Mouse (Mus musculus) heart, embryonic 10.5 days (tissue): Measurements from ENCODE around the gene Eral1. TPM values are rescaled to one million over a fixed set of nuclear protein-coding genes. Genes with fewer than 3 reads are reported as not detected.

Experiments used
- DNase-seq: peaks from one replicate; pipeline ENCODE4 v3.0.0-alpha.2; 2017; ENCODE audit warnings: low spot score
- H3K27ac ChIP-seq: fragments of 300-500 bp; sonication (generic); 2 replicates; pipeline ENCODE4 v1.5.1; 2016; ENCODE audit warnings: mild to moderate bottlenecking
- H3K27me3 ChIP-seq: fragments of 300-500 bp; sonication (generic); 2 replicates; pipeline ENCODE4 v1.6.1; 2016; ENCODE audit warnings: mild to moderate bottlenecking; ENCODE audit not compliant: poor library complexity, insufficient read depth, severe bottlenecking
- H3K36me3 ChIP-seq: fragments of 300-500 bp; sonication (generic); 2 replicates; pipeline ENCODE4 v1.6.1; 2016; ENCODE audit warnings: mild to moderate bottlenecking, moderate library complexity
- H3K4me1 ChIP-seq: fragments of 300-500 bp; sonication (generic); 2 replicates; pipeline ENCODE4 v1.6.1; 2016; ENCODE audit warnings: mild to moderate bottlenecking
- H3K4me3 ChIP-seq: fragments of 300-500 bp; sonication (generic); 2 replicates; pipeline ENCODE4 v1.5.1; 2016; ENCODE audit warnings: mild to moderate bottlenecking, moderate library complexity
- H3K9me3 ChIP-seq: fragments of 300-500 bp; sonication (generic); 2 replicates; pipeline ENCODE4 v1.6.1; 2016; ENCODE audit warnings: mild to moderate bottlenecking, moderate library complexity
- WGBS: fragments of 180-500 bp; shearing (Covaris S2); methylation state at CpG from one replicate; pipeline ENCODE4 v1.1.7; 2016; 5-methylcytosine and 5-hydroxymethylcytosine counted together
- polyA plus RNA-seq: library from polyadenylated mRNA; unstranded; fragments of >200 nt; fragmentation: Nextera tagmentation; extraction: Ambion mirVana; gene quantifications from 2 replicates; pipeline ENCODE4 v1.2.1, GENCODE M21; 2016

Eral1 gene
- polyA plus RNA-seq, 1 experiment from 2014 or later, result 35.6 TPM

DNA sequence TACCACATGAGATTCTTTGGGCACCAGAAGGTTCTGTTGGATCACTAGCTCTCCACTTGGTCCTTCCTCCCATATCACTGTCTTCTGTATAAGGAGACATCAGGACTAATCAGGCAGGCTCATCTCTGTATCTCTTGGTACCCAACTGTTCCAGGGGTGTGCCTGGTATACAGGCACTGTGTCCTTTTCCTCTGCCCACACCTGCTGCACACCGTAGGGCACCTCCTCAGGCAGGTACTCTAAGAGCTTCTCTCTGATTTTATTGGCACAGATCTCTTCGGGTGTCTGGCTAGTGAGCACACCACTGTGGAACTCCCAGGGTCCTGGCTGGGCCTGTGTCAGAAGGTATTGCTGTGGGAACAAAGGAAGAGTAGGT lies 5.9 kb downstream of the Eral1 start:
- WGBS, result 88% methylated on average over 2 of the region's 2 CpGs
- Histone ChIP-seq H3K9me3 (no peaks in the 10 kb centered on the region), H3K36me3 (peaks cover 64% of the 10 kb centered on the region), H3K4me1 (peaks cover 26% of the 10 kb centered on the region), H3K27me3 (no peaks in the 10 kb centered on the region), H3K4me3 (peak overlapping the region; percentile 18; the same call in 1 of the 2 replicates), H3K27ac (peak overlapping the region; percentile 6; the same call in 1 of the 2 replicates)
- no peak for DNase-seq

DNA sequence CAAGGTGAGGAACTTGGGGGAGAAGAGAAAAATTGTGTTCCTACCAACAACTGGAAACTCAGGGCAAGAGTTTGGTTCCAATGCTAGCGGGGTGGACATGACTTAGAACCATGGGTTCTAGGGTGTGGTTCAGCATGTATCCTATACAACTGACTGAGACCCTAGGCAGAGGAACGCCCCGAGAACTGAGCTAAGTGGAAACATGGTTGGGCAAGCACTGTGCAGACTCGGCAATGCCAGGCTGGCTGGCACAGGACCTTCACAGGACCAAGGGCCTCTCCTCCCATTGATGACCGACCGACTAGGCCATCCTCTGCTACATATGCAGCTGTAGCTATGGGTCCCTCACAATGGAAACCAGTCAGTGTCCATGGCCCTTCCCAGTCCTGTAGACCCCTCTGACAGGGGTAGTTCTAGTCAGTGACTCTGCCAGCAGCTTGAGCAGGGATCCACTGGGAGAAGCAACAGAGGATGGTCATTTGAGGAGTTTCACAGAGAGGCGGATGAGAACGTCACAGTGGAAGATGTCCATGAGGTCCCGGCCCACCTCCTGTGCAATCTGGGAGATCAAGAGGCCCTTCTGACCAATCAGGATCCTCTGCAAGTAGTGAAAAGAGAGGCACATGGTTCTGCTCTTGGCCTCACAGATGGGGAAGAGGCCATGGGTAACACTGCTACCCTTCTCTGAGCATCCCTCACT lies 6.5 kb downstream of the Eral1 start:
- 81% methylated on average over 9 of the region's 9 CpGs for WGBS
- DNase-seq, result peak; percentile 89
- no peaks in the 10 kb centered on the region for H3K27me3 ChIP-seq
- peaks cover 64% of the 10 kb centered on the region for H3K36me3 ChIP-seq
- peak overlapping the region; percentile 18; the same call in 1 of the 2 replicates for H3K4me3 ChIP-seq
- H3K4me1 ChIP-seq, result peaks cover 27% of the 10 kb centered on the region
- 0 out of 2 replicates have a peak overlapping the region, but pooled peaks have one; percentile 6 for H3K27ac ChIP-seq
- no peaks in the 10 kb centered on the region for H3K9me3 ChIP-seq

DNA sequence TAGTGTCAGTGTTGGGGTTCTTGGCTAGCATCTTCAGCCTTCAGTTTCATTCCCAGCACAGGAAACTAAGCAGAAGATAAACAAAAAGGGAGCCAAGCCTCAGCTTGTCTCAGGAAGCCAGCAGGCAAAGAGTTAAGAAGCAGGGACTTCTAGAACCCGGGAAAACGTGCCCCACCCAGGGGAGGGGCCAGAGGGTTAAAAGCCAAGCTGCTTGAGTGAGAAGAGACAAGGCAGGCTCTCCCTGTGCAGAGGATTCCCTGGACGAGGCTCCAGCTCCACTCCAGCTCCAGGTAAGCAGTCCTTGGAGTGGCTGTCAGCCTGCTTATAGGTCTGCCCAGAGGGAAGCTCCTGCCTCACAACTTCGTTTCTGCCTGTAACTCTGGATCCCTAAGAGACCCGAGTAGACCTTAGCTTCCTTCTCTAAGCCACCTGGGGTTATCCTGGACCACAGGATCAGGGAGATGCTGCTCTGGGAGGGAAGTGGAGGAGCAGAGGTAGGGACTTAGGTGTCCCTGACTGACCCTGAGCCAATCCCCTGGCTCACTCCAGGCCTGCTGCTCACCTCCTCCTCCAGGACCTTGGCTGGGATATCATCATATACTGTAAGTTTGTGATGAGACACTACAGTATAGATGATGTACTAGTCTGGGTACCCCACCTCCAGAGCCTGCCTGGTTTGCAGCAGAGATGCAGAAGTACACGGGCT lies 7.6 kb downstream of the Eral1 start:
- peak overlapping the region; percentile 73 for H3K27ac ChIP-seq
- H3K36me3 ChIP-seq, result peaks cover 56% of the 10 kb centered on the region
- peak; percentile 90 for DNase-seq
- WGBS, result 24% methylated on average over 6 of the region's 6 CpGs
- H3K4me1 ChIP-seq, result peaks cover 27% of the 10 kb centered on the region
- H3K4me3 ChIP-seq, result peak overlapping the region; percentile 41
- no peaks in the 10 kb centered on the region for H3K27me3 ChIP-seq
- no peaks in the 10 kb centered on the region for H3K9me3 ChIP-seq

DNA sequence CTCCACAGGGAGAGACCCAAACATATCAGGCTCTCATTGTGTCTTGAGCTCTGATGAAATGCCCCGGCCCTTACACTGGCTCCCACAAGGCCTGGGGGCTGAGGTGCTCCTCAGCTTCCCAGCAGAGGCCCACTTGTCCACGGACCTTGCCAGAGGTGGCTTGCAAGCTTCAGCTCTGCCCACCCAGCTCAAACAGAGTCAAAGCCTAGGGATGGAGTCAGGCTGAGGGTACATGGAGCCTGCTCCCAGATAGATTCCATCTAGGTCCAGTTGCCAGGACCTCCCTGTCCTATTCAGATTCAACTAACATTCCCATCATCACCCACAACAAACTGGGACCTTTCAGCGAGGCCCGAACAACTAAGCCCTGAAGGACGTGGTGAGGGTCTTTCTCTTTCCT lies 8.2 kb downstream of the Eral1 start:
- H3K27ac ChIP-seq, result peak overlapping the region; percentile 73; the same call in 1 of the 2 replicates

DNA sequence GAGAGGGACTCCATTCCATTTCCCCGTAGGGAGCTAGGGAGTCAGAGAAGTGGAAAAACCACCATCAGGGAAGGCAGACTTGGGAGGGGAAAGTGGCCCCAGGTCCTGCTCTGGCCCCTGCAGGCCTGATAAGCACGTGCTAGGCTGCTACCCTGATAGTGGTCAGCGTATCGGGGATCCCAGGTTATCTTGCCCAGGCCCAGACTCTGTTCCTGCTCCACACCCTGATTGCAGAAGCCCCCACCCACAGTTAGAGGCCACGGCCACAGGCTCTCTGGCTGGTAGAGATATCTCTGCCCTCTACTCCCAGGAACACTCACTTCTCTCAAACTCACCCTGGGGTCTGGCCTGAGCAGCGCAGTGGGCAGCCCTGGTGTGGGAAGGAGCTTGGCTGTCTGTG lies 10.5 kb downstream of the Eral1 start:
- H3K4me3 ChIP-seq, result no peak overlapping the region
- no peaks in the 10 kb centered on the region for H3K9me3 ChIP-seq
- H3K27me3 ChIP-seq, result no peaks in the 10 kb centered on the region
- 31% methylated on average over 6 of the region's 6 CpGs for WGBS
- H3K4me1 ChIP-seq, result peaks cover 32% of the 10 kb centered on the region
- peak overlapping the region; percentile 73 for H3K27ac ChIP-seq
- H3K36me3 ChIP-seq, result peaks cover 30% of the 10 kb centered on the region
- DNase-seq, result peak; percentile 95

More for the DNA sequence above, 8.2 kb downstream of the Eral1 start:
- H3K4me1 ChIP-seq, result peaks cover 27% of the 10 kb centered on the region
- peak overlapping the region; percentile 41; the same call in 1 of the 2 replicates for H3K4me3 ChIP-seq
- 67% methylated on average over 5 of the region's 5 CpGs for WGBS
- no peaks in the 10 kb centered on the region for H3K9me3 ChIP-seq
- H3K36me3 ChIP-seq, result peaks cover 51% of the 10 kb centered on the region
- DNase-seq, result no peak
- H3K27me3 ChIP-seq, result no peaks in the 10 kb centered on the region

DNA sequence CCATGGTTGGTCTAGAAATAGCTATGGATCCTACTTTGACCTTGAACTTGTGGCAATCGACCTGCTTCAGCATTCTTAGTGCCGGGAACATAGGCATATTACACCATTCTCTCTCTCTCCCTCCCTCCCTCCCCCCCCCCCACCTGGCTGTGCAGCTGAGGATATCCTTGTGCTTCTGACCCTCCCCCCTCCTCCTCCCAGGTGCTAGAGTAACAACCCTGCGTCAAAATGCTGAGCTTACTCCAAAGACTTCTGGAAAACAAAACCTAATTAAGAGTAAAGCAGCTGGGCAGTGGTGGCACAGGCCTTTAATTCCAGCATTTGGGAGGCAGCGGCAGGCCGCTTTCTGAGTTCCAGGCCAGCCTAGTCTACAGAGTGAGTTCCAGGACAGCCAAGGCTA lies 11.1 kb downstream of the Eral1 start:
- Histone ChIP-seq H3K27me3 (no peaks in the 10 kb centered on the region), H3K4me3 (no peak overlapping the region), H3K27ac (peak overlapping the region; percentile 73; the same call in 1 of the 2 replicates), H3K9me3 (no peaks in the 10 kb centered on the region), H3K36me3 (peaks cover 24% of the 10 kb centered on the region), H3K4me1 (peaks cover 32% of the 10 kb centered on the region)
- WGBS, result 72% methylated on average over 5 of the region's 5 CpGs
- DNase-seq, result peak; percentile 79

DNA sequence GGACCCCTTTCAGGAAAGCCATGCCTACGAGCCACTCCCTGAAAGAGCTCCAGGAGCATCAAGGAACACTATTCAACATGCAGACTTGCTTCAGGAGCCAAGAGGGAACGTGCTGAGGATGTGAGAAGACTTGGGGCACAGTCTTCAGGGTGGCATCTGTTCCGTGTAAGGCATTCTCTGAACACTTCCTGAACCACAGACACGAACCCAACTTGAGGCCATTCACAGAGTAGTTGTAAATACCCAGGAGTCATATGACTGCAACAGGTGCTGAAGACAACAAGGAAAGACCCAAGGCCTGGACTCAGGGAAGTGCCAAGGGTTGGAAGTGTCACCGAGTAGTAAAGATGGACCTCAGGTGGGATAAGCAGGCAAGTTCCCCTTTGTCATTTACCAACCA lies 12.6 kb downstream of the Eral1 start:
- WGBS, result 75% methylated on average over 5 of the region's 5 CpGs
- DNase-seq, result no peak
- Histone ChIP-seq H3K36me3 (peaks cover 9% of the 10 kb centered on the region; the same call in 1 of the 2 replicates), H3K27me3 (no peaks in the 10 kb centered on the region), H3K27ac (peak overlapping the region; percentile 72), H3K4me3 (no peak overlapping the region), H3K9me3 (no peaks in the 10 kb centered on the region), H3K4me1 (peaks cover 27% of the 10 kb centered on the region)

DNA sequence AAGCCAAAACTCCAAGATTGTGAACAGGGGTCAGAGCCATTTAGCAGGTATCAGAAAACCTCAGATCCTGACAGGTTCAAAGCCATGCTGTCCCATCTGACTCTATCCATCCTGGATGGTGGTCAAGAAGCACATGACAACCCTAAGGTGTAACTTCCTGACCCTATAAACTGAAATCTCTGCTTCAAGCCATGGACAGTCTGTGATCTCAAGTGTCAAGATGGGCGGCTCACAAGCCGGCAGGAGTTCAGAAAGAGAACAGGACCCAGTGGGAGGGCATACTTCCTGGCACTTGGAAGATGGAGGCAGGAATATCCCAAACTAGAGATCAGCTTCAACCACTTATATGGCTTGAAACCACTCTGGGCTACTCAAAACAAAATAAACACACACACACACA lies 13.5 kb downstream of the Eral1 start:
- Histone ChIP-seq H3K36me3 (0 out of 2 replicates have a peak, but pooled peaks cover 2% of the 10 kb centered on the region), H3K9me3 (no peaks in the 10 kb centered on the region), H3K27me3 (no peaks in the 10 kb centered on the region), H3K27ac (peak overlapping the region; percentile 72; the same call in 1 of the 2 replicates), H3K4me3 (no peak overlapping the region), H3K4me1 (peaks cover 24% of the 10 kb centered on the region)
- WGBS, result 53% methylated on average over 2 of the region's 2 CpGs
- no peak for DNase-seq

DNA sequence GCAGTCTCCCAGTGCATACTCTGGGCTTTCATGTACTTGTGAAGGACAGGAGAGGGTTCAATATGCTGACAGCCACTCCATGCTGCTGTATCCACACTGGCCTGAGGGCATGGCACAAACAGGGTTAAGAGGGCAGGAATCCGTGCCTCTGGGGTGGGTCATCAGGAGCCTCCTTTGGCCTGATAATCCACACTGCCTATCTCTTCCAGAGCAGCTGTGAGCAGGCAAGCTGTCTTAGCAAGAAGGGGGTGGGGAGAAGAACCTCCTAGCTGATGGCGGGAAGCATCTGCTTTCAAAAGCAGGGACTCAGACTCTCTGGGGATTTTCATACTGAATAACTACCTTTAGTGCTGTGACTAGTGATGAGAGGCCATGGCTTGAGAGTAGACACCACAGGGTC lies 14.3 kb downstream of the Eral1 start:
- no peaks in the 10 kb centered on the region for H3K27me3 ChIP-seq
- no peaks in the 10 kb centered on the region for H3K9me3 ChIP-seq
- H3K36me3 ChIP-seq, result no peaks in the 10 kb centered on the region
- peak; percentile 92 for DNase-seq
- H3K4me3 ChIP-seq, result no peak overlapping the region
- peak overlapping the region; percentile 72; the same call in 1 of the 2 replicates for H3K27ac ChIP-seq
- H3K4me1 ChIP-seq, result peaks cover 24% of the 10 kb centered on the region
- WGBS, result 8% methylated on average over 2 of the region's 2 CpGs

DNA sequence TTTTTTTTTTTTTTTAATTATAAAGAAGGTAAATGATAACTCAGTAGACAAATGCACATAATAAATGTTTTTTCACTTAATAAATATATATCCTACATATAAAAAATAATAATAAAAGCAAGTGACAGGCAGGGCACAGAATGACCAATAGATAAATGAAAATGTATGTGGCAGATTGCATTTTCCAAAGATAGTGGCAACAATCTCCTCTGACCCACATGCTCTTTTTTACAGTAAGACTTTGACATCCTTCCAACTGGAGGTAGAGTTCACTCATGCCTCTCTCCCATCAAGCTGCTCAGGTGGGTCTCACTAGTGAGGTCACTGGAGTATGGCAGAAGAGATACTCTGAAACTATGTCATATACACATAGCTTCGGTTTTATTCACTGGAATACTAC lies 17.6 kb downstream of the Eral1 start:
- Histone ChIP-seq H3K36me3 (peaks cover 22% of the 10 kb centered on the region), H3K4me3 (no peak overlapping the region), H3K4me1 (peaks cover 10% of the 10 kb centered on the region; the same call in 1 of the 2 replicates), H3K9me3 (no peaks in the 10 kb centered on the region), H3K27ac (peak overlapping the region; percentile 39; the same call in 1 of the 2 replicates), H3K27me3 (no peaks in the 10 kb centered on the region)
- 77% methylated on average over 1 of the region's 1 CpGs for WGBS
- no peak for DNase-seq

DNA sequence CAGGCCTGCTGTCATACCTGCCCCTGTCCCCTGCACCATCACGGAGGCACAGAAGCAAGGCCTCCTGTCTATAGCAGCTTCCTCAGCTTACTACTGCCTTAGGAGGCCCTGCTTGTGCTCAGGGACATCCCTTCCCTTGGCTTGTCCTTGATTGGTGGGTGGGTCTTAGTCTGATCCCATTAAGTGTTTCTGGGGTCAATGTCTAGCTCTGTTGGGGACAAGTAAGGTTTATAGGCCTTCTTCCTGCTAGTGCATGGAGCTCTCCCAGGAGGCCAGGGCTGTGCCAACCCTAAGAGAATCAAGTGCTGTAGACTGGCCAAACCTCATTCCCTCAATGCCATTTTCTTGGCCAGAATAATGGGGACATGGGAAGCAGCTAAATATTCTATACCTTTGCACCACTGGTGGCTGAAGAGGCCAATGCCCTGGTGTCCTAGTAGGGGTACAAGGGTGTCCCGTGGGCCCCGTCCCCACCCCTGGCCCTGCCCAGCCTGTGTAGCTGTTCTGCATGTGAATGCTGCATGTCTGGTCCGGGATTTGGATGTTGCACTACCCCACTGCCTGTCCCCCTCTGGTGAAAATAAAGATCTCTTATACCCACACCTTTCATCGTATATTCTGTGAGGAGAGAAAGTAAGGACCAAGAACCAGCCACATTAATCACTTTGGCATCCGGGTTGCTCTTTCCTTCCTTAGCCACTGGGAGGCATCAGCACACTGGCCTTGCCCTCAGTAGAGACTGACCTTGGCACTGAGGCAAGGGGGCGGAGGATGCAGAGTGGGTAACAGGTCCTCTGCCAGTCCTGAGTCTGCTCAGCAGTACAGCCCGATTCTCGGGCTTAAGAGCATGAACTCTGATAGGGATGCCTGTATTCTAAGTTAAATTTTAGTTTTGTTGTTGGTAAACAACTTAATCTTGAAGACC lies 20.1 kb downstream of the Eral1 start:
- peaks cover 46% of the 10 kb centered on the region for H3K36me3 ChIP-seq
- H3K9me3 ChIP-seq, result no peaks in the 10 kb centered on the region
- H3K27me3 ChIP-seq, result no peaks in the 10 kb centered on the region
- H3K27ac ChIP-seq, result peak overlapping the region; percentile 16; the same call in 1 of the 2 replicates
- H3K4me3 ChIP-seq, result no peak overlapping the region
- 63% methylated on average over 9 of the region's 9 CpGs for WGBS
- peak; percentile 86 for DNase-seq
- 0 out of 2 replicates have a peak, but pooled peaks cover 5% of the 10 kb centered on the region for H3K4me1 ChIP-seq

DNA sequence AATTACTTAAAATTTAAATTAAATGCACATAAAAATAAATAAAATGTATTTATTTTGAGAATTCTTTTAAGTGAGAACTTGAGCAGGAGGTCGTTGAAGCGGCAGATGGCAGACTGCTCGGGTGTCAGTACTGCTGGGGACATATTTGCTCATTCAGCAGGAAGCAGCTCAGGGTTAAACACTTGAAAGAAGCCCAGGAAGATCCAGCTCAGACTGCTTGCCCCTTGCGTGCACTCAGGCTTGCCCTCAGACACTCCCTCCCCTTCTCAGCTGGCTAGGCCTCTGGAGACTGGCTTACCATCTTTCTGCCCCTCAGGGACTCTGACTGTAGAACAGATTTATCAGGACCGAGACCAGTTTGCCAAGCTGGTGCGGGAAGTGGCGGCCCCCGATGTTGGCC lies 23.2 kb downstream of the Eral1 start:
- Histone ChIP-seq H3K27me3 (no peaks in the 10 kb centered on the region), H3K9me3 (no peaks in the 10 kb centered on the region), H3K4me3 (no peak overlapping the region), H3K36me3 (peaks cover 69% of the 10 kb centered on the region), H3K27ac (no peak overlapping the region), H3K4me1 (0 out of 2 replicates have a peak, but pooled peaks cover 3% of the 10 kb centered on the region)
- WGBS, result 79% methylated on average over 8 of the region's 8 CpGs
- no peak for DNase-seq
